Mouse (Mus musculus) urinary bladder, postnatal 4 days (tissue): Measurements from ENCODE around the gene Col10a1.
"Not testable (repeated sequence)": the region's sequence is repeated elsewhere in the genome, so short reads cannot be mapped to it uniquely, and the experiment has no call there.

Source experiments
- DNase-seq, 2 experiments: peaks; one replicate each; pipeline ENCODE4 v3.0.0; 2021 to 2022; ENCODE audit warnings: low spot score in 2 of 2

Col10a1 gene

DNA sequence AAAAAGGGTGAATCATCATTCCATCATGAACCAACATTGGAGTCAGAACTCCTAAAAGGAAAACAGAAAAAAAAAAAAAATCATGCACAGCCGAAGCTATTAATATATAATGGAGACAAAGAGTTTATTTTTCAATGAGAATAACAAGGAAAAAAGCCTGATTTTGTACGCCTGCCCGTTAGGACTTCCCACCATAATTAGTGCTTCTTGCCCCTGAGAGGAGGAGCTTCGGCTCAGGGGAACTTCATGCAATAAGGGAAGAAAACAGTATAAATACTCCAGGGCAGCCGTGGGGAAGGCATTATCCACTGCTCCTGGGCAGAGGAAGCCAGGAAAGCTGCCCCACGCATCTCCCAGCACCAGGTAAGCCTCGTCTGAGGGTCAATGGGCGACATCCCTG is at the start of gene Col10a1:
TSS of gene Col10a1 (plus strand) at position 301 of the 400 bp plus-strand sequence.
- DNase-seq, result no peak

DNA sequence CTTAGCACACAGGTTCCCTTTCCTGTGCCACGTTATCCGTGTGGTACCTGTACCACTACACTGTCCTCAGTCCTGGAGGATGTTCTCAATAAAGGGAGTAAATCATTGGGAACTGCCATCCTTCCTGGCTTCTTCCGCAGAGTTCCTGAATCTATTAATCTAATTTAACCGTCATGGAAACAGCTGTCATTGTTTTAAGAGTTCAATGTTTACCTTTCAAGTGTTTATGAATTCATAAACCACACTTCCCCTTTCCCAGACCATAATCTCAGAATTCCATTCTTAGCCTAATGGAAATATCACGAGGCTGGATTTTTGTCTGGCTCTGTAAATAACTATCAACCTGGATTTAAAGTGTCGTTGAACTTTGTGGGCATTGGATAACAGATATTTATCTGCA is 48.8 kb upstream of the Col10a1 start:
- no peak for DNase-seq

- no peak for DNase-seq
These were observed 47.9 kb upstream of the Col10a1 start for GRCm38 (mm10) chr10:34341886-34342285.

- no peak for DNase-seq
These were observed 37.6 kb upstream of the Col10a1 start for GRCm38 (mm10) chr10:34352166-34352565.

DNA sequence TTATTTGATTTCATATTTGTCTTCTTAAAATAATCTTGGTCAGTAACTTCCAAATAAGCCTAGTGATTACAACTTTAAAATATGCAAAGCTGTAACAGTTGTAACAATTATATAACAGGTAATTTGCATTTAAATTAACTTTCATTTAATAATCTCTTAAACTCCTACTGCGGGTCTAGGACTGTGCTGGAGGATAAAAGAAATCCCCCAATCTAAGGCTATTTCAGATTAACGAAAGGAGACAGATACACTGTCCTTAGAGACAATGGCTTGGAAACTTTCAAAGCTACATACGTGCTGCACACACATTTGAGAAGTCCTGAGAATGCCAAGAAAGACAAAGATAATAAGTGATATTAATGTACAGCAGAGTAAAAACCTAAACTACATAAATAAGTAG is 31.5 kb upstream of the Col10a1 start:
- no peak for DNase-seq

DNA sequence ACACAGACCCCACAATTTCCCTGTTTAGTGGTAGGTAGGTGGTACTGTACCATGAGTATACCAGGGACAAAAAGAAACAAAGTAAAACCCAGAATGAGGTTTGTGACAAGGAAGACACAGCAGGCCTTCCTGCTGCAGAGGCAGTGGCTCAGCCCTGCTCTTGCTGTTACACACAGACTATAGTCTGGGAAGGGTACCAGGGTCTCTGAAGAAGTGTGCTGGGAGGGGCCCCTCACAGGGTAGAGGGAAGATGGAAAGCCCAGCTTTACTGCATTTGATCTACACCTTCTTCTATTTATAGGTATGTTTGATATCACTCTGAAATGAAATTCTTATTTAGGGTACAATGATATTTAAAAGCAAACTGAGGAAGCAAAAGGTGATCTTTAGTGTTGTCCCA is 26.0 kb upstream of the Col10a1 start:
- no peak for DNase-seq

DNA sequence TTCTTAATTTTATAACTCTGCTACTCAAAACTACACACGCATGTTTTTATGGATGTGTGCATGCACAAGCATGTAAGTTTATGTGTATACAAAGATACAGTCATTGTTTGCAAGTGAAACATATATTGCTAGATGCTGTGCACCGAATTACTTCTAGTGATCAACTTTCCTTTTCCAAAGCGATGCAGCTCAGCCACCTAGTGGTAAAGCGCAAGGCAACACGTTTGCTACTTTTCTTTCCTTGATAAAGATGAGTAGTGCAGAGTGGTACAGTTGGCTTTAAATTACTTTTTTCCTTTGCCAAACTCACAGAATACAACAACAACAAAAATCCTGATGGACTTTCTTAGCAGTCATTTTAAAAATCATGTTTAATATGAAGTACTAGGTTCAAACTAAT is 21.6 kb upstream of the Col10a1 start:
- no peak for DNase-seq

GRCm38 (mm10) chr10:34373332-34373731 is 16.4 kb upstream of the Col10a1 start:
- DNase-seq, result no peak

GRCm38 (mm10) chr10:34385636-34386035 is 4.1 kb upstream of the Col10a1 start:
- no peak for DNase-seq

GRCm38 (mm10) chr10:34396959-34397358 is 7.2 kb downstream of the Col10a1 start:
- no peak for DNase-seq

DNA sequence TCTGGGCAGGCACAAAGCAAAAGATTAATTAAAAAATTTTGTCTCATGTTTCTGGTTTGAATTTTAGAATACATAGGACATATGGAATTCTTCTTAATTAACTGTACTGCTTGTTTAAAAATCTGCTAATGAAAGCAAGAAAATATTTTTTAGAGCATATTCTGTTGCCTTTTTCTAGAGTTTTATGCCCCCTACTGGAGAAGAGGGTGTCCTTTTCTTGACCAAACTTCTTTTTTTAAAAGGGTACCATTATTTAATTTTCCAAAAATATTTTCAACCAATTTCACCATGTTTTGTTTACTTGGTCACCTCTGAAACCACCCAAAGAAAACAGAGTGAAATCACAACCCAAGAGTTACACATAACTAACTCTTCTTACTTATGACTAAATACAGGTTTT is 9.5 kb downstream of the Col10a1 start:
- DNase-seq, result no peak

DNA sequence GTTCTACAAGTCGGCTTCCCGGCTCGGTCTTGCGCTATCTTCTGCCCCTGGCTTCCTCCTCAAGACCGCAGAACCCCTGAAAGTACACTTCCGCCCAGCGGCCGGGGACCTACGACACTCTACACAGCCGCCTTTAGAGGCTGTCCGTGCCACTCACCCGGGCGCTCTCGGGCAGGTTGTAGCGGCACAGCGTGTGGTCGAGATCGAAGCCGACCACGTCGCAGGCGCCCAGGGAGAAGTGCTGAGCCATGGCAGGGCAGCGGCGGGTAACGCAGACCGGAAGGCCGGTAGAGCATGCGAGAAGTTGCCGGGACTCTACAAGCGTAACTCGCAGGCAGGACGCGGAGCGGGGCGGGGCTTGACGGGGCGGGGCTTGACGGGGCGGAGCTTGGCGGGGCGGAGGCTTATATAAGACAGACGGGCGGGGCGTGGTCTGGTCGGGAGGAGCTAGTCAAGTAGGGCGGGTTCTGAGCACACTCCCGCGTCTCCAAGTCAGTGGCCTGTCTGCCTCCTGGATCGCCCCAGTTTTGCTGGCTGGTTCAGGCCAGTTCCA is 28.5 kb downstream of the Col10a1 start, which contains the start of gene Nt5dc1:
TSS of gene Nt5dc1 (minus strand) at position 349 of the 553 bp plus-strand sequence.
- DNase-seq, result peak; percentile 91 to 97

- not testable (repeated sequence) for DNase-seq
These were observed 29.0 kb downstream of the Col10a1 start for GRCm38 (mm10) chr10:34418794-34419193.

- no peak for DNase-seq
These were observed 42.0 kb downstream of the Col10a1 start for GRCm38 (mm10) chr10:34431783-34432182.

DNA sequence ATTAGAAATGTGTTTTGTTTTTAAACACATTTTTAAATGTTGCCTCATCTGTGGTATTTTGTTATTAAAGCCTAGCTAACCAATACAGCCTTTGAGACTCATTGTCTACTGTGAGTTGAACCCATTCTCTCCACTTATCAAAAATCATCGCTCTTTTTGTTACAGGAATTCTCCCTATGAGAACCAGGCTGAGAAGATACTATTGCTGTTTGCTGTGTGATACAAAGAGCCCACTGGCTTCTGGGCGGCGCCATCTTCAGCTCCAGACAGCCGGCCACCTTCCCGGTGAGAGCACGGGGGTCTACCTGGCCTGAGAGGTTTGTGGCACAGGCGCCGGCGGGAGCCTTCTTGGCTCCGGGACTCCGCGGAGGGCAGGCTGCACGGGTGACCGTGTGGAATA is 44.4 kb downstream of the Col10a1 start:
- DNase-seq, result not testable (repeated sequence)
